Mouse (Mus musculus) midbrain, embryonic 13.5 days (tissue): Measurements from ENCODE around the gene Gnat2. TPM values are rescaled to one million over a fixed set of nuclear protein-coding genes. Genes with fewer than 3 reads are reported as not detected.

Source experiments
- ATAC-seq: fragments of 200-750 bp; cut with Nextera tagmentation; 2 replicates; pipeline ENCODE4 v1.8.0; 2017; ENCODE audit warnings: mild to moderate bottlenecking, moderate TSS enrichment, moderate library complexity
- H3K27ac ChIP-seq: fragments of 300-500 bp; sonication (generic); 2 replicates; pipeline ENCODE4 v1.5.1; 2015; ENCODE audit warnings: inconsistent platforms, mild to moderate bottlenecking, moderate library complexity
- H3K27me3 ChIP-seq: fragments of 300-500 bp; sonication (generic); 2 replicates; pipeline ENCODE4 v1.6.1; 2015; ENCODE audit warnings: mild to moderate bottlenecking, inconsistent platforms
- H3K36me3 ChIP-seq: fragments of 300-500 bp; sonication (generic); 2 replicates; pipeline ENCODE4 v1.6.1; 2015; ENCODE audit warnings: mild to moderate bottlenecking, inconsistent platforms
- H3K4me1 ChIP-seq: fragments of 300-500 bp; sonication (generic); replicated peaks from 2 replicates; pipeline ENCODE4 v1.6.1; 2015; ENCODE audit warnings: inconsistent platforms
- H3K4me2 ChIP-seq: fragments of 300-500 bp; sonication (generic); replicated peaks from 2 replicates; pipeline ENCODE4 v1.6.1; 2015; ENCODE audit warnings: moderate library complexity, mild to moderate bottlenecking, inconsistent platforms
- H3K4me3 ChIP-seq: fragments of 300-500 bp; sonication (generic); replicated peaks from 2 replicates; pipeline ENCODE4 v1.5.1; 2015; ENCODE audit warnings: mild to moderate bottlenecking, inconsistent platforms
- H3K9ac ChIP-seq: fragments of 300-500 bp; sonication (generic); replicated peaks from 2 replicates; pipeline ENCODE4 v1.6.1; 2015; ENCODE audit warnings: mild to moderate bottlenecking, inconsistent platforms
- H3K9me3 ChIP-seq: fragments of 300-500 bp; sonication (generic); 2 replicates; pipeline ENCODE4 v1.6.1; 2016; ENCODE audit warnings: mild to moderate bottlenecking, inconsistent platforms
- WGBS: fragments of 180-500 bp; shearing (Covaris S2); methylation state at CpG from one replicate; pipeline ENCODE4 v1.1.7; 2015; 5-methylcytosine and 5-hydroxymethylcytosine counted together
- polyA plus RNA-seq: library from polyadenylated mRNA; unstranded; fragments of >200 nt; fragmentation: Nextera tagmentation; extraction: Ambion mirVana; gene quantifications from 2 replicates; pipeline ENCODE4 v1.2.1, GENCODE M21; 2015

Gene Gnat2
- polyA plus RNA-seq, 1 experiment from 2014 or later: 0.43 TPM

DNA sequence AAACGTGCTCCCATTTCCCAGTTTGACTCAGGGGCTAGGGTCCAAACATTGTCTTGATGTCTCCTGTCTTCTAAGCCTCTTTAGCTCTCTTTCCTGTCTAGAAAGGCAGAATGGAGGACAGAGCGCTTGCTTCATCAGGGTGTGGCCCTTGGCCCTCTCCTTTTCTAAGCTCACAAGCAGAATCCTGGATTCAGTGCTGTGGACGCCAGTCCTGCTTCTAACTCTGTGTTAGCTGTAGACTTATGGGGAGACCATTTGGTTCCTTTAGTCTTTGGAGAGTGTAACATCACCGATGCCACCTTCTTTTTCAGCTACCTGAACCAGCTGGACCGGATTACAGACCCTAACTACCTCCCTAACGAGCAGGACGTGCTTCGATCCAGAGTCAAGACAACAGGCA, 5.1 kb downstream of the Gnat2 start:
- Histone ChIP-seq H3K4me2 (no peak overlapping the region), H3K27me3 (no peaks in the 10 kb centered on the region; the same call in 1 of the 2 replicates), H3K4me1 (no peaks in the 10 kb centered on the region), H3K36me3 (no peaks in the 10 kb centered on the region), H3K9ac (no peak overlapping the region), H3K9me3 (no peaks in the 10 kb centered on the region), H3K27ac (no peak overlapping the region), H3K4me3 (no peak overlapping the region)
- WGBS: 87% methylated on average over 8 of the region's 8 CpGs
- no peak for ATAC-seq

DNA sequence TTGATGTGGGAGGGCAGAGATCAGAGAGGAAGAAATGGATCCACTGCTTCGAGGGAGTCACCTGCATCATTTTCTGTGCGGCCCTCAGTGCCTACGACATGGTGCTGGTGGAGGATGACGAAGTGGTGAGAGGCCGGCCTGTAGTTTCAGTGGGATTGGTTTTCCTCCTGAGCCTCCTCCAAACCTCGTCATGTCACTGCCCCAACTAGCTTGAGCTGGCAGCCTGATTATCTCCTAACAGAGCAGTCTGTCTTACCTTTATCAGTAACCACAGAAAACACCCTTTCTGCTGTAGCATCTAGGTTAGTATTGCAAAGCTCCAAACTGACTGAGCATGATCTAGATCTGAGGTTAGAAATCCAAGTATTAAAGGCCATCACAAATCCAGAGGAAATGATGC, 5.7 kb downstream of the Gnat2 start:
- Histone ChIP-seq H3K27me3 (no peaks in the 10 kb centered on the region; the same call in 1 of the 2 replicates), H3K9me3 (no peaks in the 10 kb centered on the region), H3K27ac (no peak overlapping the region), H3K36me3 (no peaks in the 10 kb centered on the region), H3K4me3 (no peak overlapping the region), H3K9ac (no peak overlapping the region), H3K4me1 (no peaks in the 10 kb centered on the region), H3K4me2 (no peak overlapping the region)
- 85% methylated on average over 6 of the region's 6 CpGs for WGBS
- ATAC-seq: no peak

DNA sequence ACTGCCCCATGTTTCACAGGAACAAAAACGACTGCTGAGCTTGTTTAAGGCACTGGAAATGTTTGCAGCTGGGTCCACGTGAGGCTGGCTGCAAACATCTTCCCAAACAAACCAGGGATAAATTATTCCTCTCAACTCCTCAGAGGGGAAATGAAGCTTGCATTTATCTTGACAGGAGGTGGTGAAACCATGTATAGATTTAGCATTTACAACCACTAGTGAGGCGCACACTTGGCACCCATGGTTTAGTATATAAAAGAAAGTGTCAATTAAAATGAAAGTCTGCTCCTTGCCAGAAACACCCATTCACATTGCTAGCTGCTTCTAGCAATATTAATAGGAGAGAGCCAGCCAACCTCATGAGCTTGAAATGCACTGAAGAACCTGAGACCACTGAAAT, 9.0 kb downstream of the Gnat2 start:
- WGBS: 47% methylated on average over 3 of the region's 3 CpGs
- peaks cover 6% of the 10 kb centered on the region for H3K36me3 ChIP-seq
- peak overlapping the region; percentile 1; the same call in 1 of the 2 replicates for H3K27ac ChIP-seq
- no peak overlapping the region for H3K4me3 ChIP-seq
- H3K9ac ChIP-seq: no peak overlapping the region
- H3K9me3 ChIP-seq: no peaks in the 10 kb centered on the region
- no peak for ATAC-seq
- no peaks in the 10 kb centered on the region for H3K27me3 ChIP-seq
- H3K4me2 ChIP-seq: no peak overlapping the region
- H3K4me1 ChIP-seq: no peaks in the 10 kb centered on the region

DNA sequence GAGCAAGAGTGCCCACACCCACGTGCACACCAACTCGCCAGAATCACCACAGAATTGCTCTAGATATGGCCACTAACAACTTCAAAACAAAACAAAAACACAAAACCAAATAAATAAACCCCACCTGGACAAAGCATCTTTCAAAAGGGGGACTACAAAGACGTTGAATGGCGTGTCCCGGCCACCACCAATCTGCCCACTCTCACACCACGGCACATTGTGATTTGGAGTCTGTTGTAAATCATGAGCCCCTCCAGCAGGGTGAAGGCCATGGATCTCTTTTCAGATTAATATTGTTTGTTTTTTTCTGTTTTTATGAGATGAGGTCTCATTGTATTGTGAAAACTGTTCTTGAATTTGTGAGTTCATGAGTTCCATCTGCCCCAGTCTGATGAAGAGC, 9.5 kb downstream of the Gnat2 start:
- no peaks in the 10 kb centered on the region for H3K9me3 ChIP-seq
- H3K4me2 ChIP-seq: no peak overlapping the region
- no peak overlapping the region for H3K9ac ChIP-seq
- no peaks in the 10 kb centered on the region for H3K4me1 ChIP-seq
- peaks cover 10% of the 10 kb centered on the region for H3K36me3 ChIP-seq
- no peak overlapping the region for H3K27ac ChIP-seq
- no peak for ATAC-seq
- no peaks in the 10 kb centered on the region for H3K27me3 ChIP-seq
- no peak overlapping the region for H3K4me3 ChIP-seq
- 87% methylated on average over 6 of the region's 6 CpGs for WGBS

DNA sequence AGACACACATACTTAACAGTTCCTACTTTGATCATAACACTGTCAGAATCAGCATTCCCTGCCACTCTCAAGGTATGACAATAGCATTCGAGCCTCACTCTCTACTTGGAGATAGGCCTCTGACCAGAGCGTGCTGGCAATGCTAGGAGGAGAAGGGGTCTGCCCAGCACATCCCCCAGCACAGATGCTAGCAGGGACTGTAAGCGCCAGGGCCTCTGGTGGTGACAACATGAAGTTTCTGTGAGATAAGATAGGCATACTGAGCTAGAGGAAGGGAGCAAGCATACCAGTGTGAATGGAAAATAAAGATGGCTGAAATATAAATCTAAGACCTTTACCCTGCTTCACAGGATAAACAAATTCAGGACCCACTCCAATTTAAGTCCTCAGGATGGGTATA, 12.7 kb downstream of the Gnat2 start:
- Histone ChIP-seq H3K9ac (no peak overlapping the region), H3K9me3 (no peaks in the 10 kb centered on the region), H3K4me2 (no peak overlapping the region), H3K4me3 (no peak overlapping the region), H3K27ac (no peak overlapping the region), H3K36me3 (peaks cover 37% of the 10 kb centered on the region), H3K27me3 (no peaks in the 10 kb centered on the region), H3K4me1 (no peaks in the 10 kb centered on the region)
- no peak for ATAC-seq
- whole genome bisulfite sequencing: 93% methylated on average over 3 of the region's 3 CpGs

DNA sequence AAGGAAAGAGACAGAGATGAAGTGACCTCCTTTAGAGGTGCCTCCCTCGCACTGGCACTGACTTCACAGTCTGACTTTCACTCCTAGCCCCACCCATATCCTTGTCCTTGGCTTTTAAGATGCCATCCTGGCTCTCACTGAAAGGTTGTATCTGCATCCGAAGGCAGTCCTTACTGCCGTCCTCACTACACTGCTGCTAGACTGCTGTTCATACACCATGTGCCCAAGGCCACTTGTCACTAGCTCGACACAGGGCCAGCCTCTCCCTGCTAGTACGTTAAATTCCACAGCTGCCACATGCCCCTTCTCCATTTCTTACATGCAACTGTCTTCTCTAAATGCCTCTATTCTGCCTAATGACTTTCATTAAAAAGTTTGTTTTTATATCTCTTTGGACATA, 18.7 kb downstream of the Gnat2 start:
- no peaks in the 10 kb centered on the region for H3K9me3 ChIP-seq
- no peaks in the 10 kb centered on the region for H3K27me3 ChIP-seq
- H3K9ac ChIP-seq: no peak overlapping the region
- no peak overlapping the region for H3K27ac ChIP-seq
- no peaks in the 10 kb centered on the region for H3K4me1 ChIP-seq
- no peak for ATAC-seq
- WGBS: 88% methylated on average over 5 of the region's 5 CpGs
- H3K4me3 ChIP-seq: no peak overlapping the region
- no peak overlapping the region for H3K4me2 ChIP-seq
- H3K36me3 ChIP-seq: peaks cover 69% of the 10 kb centered on the region

DNA sequence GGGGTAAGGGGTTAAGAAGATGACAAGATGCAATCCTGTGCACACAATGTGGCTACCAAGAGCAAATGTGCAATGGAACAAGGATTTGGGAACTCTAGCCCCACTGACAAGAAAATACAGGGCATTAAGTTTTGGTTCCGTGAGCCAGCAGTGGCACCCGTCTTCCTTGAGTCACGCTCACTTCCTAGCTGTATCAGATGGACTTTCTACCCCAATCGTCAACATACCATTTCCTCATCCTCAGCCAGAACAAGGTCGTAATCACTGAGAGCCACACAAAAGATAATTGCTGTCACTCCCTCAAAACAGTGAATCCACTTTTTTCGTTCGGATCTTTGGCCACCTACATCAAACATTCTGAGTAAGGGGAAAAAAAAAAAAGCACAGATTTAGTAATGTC, 19.7 kb downstream of the Gnat2 start:
- 88% methylated on average over 7 of the region's 7 CpGs for WGBS

DNA sequence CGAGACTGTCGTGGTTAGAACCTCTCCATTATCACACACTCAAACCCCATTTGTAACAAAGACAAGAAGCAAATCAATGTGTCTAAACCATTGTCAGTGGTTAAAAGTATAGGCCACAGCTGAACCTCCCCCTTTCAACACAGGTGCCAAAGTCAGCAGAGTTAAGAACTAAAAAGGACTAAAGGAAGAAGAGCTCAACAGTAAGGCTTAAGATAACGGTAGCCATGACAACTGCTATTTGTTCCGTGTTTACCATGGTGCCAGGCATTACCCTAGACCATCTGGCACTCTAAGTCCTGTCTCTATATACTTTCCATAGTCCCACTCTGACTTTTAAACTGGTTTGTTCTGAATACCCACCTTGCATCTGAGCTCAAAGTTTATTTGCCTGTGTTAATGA, 20.1 kb downstream of the Gnat2 start:
- H3K9me3 ChIP-seq: no peaks in the 10 kb centered on the region
- H3K4me3 ChIP-seq: no peak overlapping the region
- no peak overlapping the region for H3K27ac ChIP-seq
- no peak for ATAC-seq
- H3K4me1 ChIP-seq: no peaks in the 10 kb centered on the region
- no peak overlapping the region for H3K4me2 ChIP-seq
- H3K9ac ChIP-seq: no peak overlapping the region
- WGBS: 82% methylated on average over 4 of the region's 4 CpGs
- no peaks in the 10 kb centered on the region for H3K27me3 ChIP-seq
- peaks cover 73% of the 10 kb centered on the region for H3K36me3 ChIP-seq

More for the DNA sequence above, 19.7 kb downstream of the Gnat2 start:
- Histone ChIP-seq H3K4me2 (no peak overlapping the region), H3K27ac (no peak overlapping the region), H3K4me1 (no peaks in the 10 kb centered on the region), H3K9me3 (no peaks in the 10 kb centered on the region), H3K4me3 (no peak overlapping the region), H3K9ac (no peak overlapping the region), H3K36me3 (peaks cover 71% of the 10 kb centered on the region), H3K27me3 (no peaks in the 10 kb centered on the region)
- ATAC-seq: no peak

DNA sequence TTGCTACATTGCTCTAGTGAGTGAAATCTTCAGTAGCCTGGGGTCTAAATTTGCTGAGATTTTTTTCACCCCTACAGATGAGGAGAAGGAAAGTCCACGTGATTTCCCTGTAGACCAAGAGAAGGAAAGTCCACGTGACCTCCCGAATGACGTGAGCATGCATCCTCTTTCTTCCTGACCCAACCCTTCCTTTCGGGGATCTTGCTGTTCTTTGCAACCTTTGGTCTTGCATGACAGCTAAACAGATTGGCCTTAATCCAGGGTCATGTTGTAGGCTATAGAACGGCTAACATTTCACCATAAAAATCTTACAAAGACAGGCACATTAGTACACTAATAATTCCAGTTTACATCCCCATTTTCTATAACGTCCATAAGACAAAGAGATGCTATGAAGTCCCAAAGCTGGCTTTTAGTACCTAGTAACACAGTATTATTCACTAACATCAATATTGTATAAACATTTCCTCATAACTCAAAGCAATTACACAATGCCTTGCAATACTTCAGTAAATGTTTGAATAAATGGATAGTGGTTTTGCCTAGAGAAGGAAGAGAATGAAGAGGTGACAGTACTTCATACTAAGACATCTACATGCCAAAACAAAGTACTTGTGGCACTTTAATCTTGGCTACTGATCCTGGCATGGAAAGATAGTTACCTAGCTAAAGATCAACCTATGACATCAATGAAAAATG, 21.2 kb downstream of the Gnat2 start:
- Histone ChIP-seq H3K4me2 (no peak overlapping the region), H3K27ac (no peak overlapping the region), H3K4me1 (no peaks in the 10 kb centered on the region), H3K4me3 (no peak overlapping the region), H3K9me3 (no peaks in the 10 kb centered on the region), H3K36me3 (peaks cover 72% of the 10 kb centered on the region), H3K27me3 (no peaks in the 10 kb centered on the region), H3K9ac (no peak overlapping the region)
- no peak for ATAC-seq
- WGBS: 94% methylated on average over 7 of the region's 7 CpGs

DNA sequence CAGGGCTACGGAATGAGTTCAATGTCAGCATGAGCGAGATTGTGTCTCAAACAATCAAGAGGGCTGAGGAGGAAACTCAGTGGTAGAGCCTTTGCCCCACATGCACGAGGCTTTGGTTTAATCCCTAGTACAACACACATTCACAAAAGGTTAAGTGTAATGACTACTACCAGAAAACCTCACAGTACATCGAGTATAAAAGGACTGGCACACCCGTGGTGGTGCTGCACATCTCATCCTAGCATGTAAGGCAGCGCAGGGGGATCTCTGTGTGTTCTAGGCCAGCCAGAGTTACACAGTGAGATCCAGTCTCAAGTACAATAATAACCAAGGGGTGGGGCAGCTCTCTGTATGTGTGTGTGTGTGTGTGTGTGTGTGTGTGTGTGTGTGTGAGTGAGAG, 24.9 kb downstream of the Gnat2 start:
- peaks cover 59% of the 10 kb centered on the region for H3K36me3 ChIP-seq
- no peaks in the 10 kb centered on the region for H3K4me1 ChIP-seq
- H3K9me3 ChIP-seq: no peaks in the 10 kb centered on the region
- no peak overlapping the region for H3K4me3 ChIP-seq
- WGBS: 90% methylated on average over 6 of the region's 6 CpGs
- H3K9ac ChIP-seq: no peak overlapping the region
- H3K4me2 ChIP-seq: no peak overlapping the region
- no peaks in the 10 kb centered on the region for H3K27me3 ChIP-seq
- ATAC-seq: no peak
- no peak overlapping the region for H3K27ac ChIP-seq

DNA sequence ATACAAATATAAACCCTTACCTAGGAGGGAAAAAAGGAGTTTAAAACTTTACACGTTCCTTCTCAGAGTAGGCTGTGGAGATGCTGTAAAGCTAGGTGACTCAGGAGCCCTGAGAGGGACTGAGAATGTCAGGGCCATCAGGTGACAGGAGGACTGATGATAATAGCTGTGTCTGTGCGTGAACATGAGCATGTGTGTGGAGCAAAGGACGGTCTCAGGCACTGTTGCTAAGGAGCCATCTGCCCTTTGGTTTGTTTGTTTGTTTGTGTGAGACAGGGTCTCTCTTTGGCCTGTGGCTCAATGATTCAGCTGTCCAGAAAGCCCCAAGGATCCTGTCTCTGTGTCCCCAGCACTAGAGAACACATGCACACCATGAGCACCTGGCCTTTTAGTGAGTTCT, 28.5 kb downstream of the Gnat2 start:
- Histone ChIP-seq H3K9me3 (no peaks in the 10 kb centered on the region), H3K4me3 (no peak overlapping the region), H3K9ac (no peak overlapping the region), H3K4me2 (no peak overlapping the region), H3K4me1 (no peaks in the 10 kb centered on the region), H3K36me3 (peaks cover 50% of the 10 kb centered on the region), H3K27me3 (no peaks in the 10 kb centered on the region), H3K27ac (no peak overlapping the region)
- WGBS: 88% methylated on average over 3 of the region's 3 CpGs
- ATAC-seq: no peak

DNA sequence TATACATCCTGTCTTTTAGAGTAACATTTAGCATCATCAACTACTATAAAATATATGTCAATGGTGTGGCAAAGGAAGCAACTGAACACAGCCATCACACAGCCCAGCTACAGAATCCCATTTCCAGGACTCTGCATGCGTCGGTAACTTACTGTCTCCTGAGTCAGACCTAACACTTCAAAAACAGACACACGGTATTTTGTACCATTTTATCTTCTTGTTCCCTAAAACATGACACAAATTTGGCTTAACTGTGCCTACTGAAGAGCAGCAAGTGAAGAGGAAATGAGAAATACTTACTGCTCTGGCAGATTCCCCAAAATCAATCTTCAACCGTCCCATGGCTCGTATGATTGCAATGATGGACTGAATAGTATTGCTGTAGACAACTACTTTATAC, 30.7 kb downstream of the Gnat2 start:
- Histone ChIP-seq H3K27ac (no peak overlapping the region), H3K4me3 (no peak overlapping the region), H3K4me2 (no peak overlapping the region), H3K9ac (no peak overlapping the region), H3K9me3 (no peaks in the 10 kb centered on the region), H3K27me3 (no peaks in the 10 kb centered on the region), H3K4me1 (no peaks in the 10 kb centered on the region), H3K36me3 (peaks cover 33% of the 10 kb centered on the region)
- ATAC-seq: no peak
- WGBS: 95% methylated on average over 5 of the region's 5 CpGs

DNA sequence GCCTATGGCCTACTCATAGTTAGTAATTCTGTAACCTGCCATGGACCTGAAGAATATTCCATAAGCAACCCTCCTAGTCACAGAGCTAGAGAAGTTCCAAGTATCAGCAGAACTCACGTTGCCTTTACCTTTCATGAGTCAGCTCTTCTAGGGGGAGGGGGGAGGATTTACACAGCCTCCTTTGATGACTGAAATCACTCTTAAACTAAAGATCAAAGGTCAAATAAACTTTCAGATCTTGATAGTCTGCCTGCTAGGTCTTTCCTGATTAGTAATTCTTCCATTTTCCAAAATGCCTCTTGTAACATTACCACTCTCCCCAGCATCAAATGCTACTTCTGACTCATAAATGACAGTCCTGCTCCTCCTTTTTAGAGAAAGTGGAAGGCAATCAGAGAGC, 31.5 kb downstream of the Gnat2 start:
- no peak for ATAC-seq
- 0 out of 2 replicates have a peak, but pooled peaks cover 3% of the 10 kb centered on the region for H3K4me1 ChIP-seq
- no peaks in the 10 kb centered on the region for H3K27me3 ChIP-seq
- H3K9ac ChIP-seq: no peak overlapping the region
- peaks cover 25% of the 10 kb centered on the region for H3K36me3 ChIP-seq
- H3K4me2 ChIP-seq: no peak overlapping the region
- H3K4me3 ChIP-seq: no peak overlapping the region
- H3K9me3 ChIP-seq: no peaks in the 10 kb centered on the region
- H3K27ac ChIP-seq: no peak overlapping the region
- WGBS: 64% methylated on average over 1 of the region's 1 CpGs
